Mouse (Mus musculus): ENCODE results near the gene Fam167b. TPM values are rescaled to one million over a fixed set of nuclear protein-coding genes. Genes with fewer than 3 reads are reported as not detected.
"Not testable (repeated sequence)": the region's sequence is repeated elsewhere in the genome, so short reads cannot be mapped to it uniquely, and the experiment has no call there.

Fam167b gene
- polyA plus RNA-seq, 1 experiment from 2014 or later = 4.2 TPM

DNA sequence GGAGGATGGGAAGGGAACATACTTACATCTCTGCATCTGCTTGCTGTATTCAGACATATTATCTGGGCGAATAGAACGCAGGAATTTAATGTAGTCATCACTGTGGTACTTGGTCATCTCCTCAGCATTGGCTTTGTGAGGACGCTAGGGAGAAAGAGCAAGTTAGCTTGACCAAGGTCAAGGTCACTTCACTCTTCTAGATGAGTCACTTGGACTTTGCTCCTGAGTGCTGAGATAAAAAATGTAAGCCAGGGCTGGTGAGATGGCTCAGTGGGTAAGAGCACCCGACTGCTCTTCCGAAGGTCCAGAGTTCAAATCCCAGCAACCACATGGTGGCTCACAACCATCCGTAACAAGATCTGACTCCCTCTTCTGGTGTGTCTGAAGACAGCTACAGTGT, 49.4 kb downstream of the Fam167b start:
- not testable (repeated sequence) for H3K27ac ChIP-seq; H3K4me2 ChIP-seq; H3K27me3 ChIP-seq; H3K9ac ChIP-seq; H3K4me3 ChIP-seq; ATAC-seq (ENCODE audit: borderline replicate concordance, extremely low read depth, low FRiP score, low TSS enrichment); H3K4me1 ChIP-seq; H3K9me3 ChIP-seq
- 93% methylated on average over 6 of the region's 6 CpGs for WGBS
- peaks cover 77% of the 10 kb centered on the region for H3K36me3 ChIP-seq

Small RNA genes within 50 kb of the gene (microRNA-seq; reads per million reads assigned to microRNA genes)
- not detected for gene Mir8119

Other genes starting within 250 kb of the Fam167b start
- 418 and 423 TPM in 2 replicates for gene Rbbp4, start 243.2 kb downstream of the Fam167b start, polyA plus RNA-seq (2015; fragmentation: Nextera tagmentation; extraction: Ambion mirVana)
- 44.0 and 44.5 TPM in 2 replicates for gene Zbtb8os, start 242.9 kb downstream of the Fam167b start, polyA plus RNA-seq (2015; fragmentation: Nextera tagmentation; extraction: Ambion mirVana)
- gene Zbtb8a, start 200.4 kb downstream of the Fam167b start, polyA plus RNA-seq (2015; fragmentation: Nextera tagmentation; extraction: Ambion mirVana) = 19.3 and 21.6 TPM in 2 replicates
- 2.2 and 3.1 TPM in 2 replicates for gene Zbtb8b, start 137.7 kb downstream of the Fam167b start, polyA plus RNA-seq (2015; fragmentation: Nextera tagmentation; extraction: Ambion mirVana)
- gene Bsdc1, start 117.0 kb downstream of the Fam167b start, polyA plus RNA-seq (2015; fragmentation: Nextera tagmentation; extraction: Ambion mirVana) = 23.1 and 24.2 TPM in 2 replicates
- not detected in 2 replicates for gene Tssk3, start 87.5 kb downstream of the Fam167b start, polyA plus RNA-seq (2015; fragmentation: Nextera tagmentation; extraction: Ambion mirVana)
- gene Fam229a, start 87.4 kb downstream of the Fam167b start, polyA plus RNA-seq (2015; fragmentation: Nextera tagmentation; extraction: Ambion mirVana) = not detected in 2 replicates
- 748 and 767 TPM in 2 replicates for gene Marcksl1, start 65.0 kb downstream of the Fam167b start, polyA plus RNA-seq (2015; fragmentation: Nextera tagmentation; extraction: Ambion mirVana)
- 251 and 260 TPM in 2 replicates for gene Hdac1, start 35.8 kb downstream of the Fam167b start, polyA plus RNA-seq (2015; fragmentation: Nextera tagmentation; extraction: Ambion mirVana)
- 8.3 and 24.9 TPM in 2 replicates for gene Lck, start 4.9 kb downstream of the Fam167b start, polyA plus RNA-seq (2015; fragmentation: Nextera tagmentation; extraction: Ambion mirVana)
- gene Eif3i, start 22.1 kb upstream of the Fam167b start, polyA plus RNA-seq (2015; fragmentation: Nextera tagmentation; extraction: Ambion mirVana) = 259 and 262 TPM in 2 replicates
- 187 and 191 TPM in 2 replicates for gene Tmem234, start 22.1 kb upstream of the Fam167b start, polyA plus RNA-seq (2015; fragmentation: Nextera tagmentation; extraction: Ambion mirVana)
- gene Dcdc2b, start 35.7 kb upstream of the Fam167b start, polyA plus RNA-seq (2015; fragmentation: Nextera tagmentation; extraction: Ambion mirVana) = 1.5 and 2.1 TPM in 2 replicates
- 29.8 and 30.6 TPM in 2 replicates for gene Iqcc, start 40.5 kb upstream of the Fam167b start, polyA plus RNA-seq (2015; fragmentation: Nextera tagmentation; extraction: Ambion mirVana)
- gene Ccdc28b, start 45.4 kb upstream of the Fam167b start, polyA plus RNA-seq (2015; fragmentation: Nextera tagmentation; extraction: Ambion mirVana) = 51.4 and 59.5 TPM in 2 replicates
- 83.2 and 86.8 TPM in 2 replicates for gene Txlna, start 62.5 kb upstream of the Fam167b start, polyA plus RNA-seq (2015; fragmentation: Nextera tagmentation; extraction: Ambion mirVana)
- 16.4 and 16.5 TPM in 2 replicates for gene Kpna6, start 94.2 kb upstream of the Fam167b start, polyA plus RNA-seq (2015; fragmentation: Nextera tagmentation; extraction: Ambion mirVana)
- 12.6 and 13.6 TPM in 2 replicates for gene Tmem39b, start 118.3 kb upstream of the Fam167b start, polyA plus RNA-seq (2015; fragmentation: Nextera tagmentation; extraction: Ambion mirVana)
- gene Khdrbs1, start 163.8 kb upstream of the Fam167b start, polyA plus RNA-seq (2015; fragmentation: Nextera tagmentation; extraction: Ambion mirVana) = 125 and 126 TPM in 2 replicates
- 353 and 378 TPM in 2 replicates for gene Ptp4a2, start 232.7 kb upstream of the Fam167b start, polyA plus RNA-seq (2015; fragmentation: Nextera tagmentation; extraction: Ambion mirVana)